Mouse (Mus musculus) left cerebral cortex, postnatal 10 days (tissue): Measurements from ENCODE around the gene Ldb2. TPM values are rescaled to one million over a fixed set of nuclear protein-coding genes. Genes with fewer than 3 reads are reported as not detected.

ENCODE experiments used
- DNase-seq, 2 experiments: peaks; one replicate each; pipeline ENCODE4 v3.0.0; 2021 to 2022; ENCODE audit warnings: low spot score in 2 of 2, mixed read lengths in 1 of 2; ENCODE audit errors: extremely low spot score in 1 of 2
- intact Hi-C: fragments of 180-260 bp; cut with DNase I; formaldehyde crosslinking; loops from one replicate; pipeline ENCODE4 v1.15.1; 2025
- total RNA-seq, 2 experiments: library from RNA; stranded (reverse); gene quantifications; 2 replicates each; pipeline ENCODE4 v1.2.3; 2021

Gene Ldb2
- total RNA-seq, 2 experiments from 2014 or later: 52.5 to 90.4 TPM

DNA sequence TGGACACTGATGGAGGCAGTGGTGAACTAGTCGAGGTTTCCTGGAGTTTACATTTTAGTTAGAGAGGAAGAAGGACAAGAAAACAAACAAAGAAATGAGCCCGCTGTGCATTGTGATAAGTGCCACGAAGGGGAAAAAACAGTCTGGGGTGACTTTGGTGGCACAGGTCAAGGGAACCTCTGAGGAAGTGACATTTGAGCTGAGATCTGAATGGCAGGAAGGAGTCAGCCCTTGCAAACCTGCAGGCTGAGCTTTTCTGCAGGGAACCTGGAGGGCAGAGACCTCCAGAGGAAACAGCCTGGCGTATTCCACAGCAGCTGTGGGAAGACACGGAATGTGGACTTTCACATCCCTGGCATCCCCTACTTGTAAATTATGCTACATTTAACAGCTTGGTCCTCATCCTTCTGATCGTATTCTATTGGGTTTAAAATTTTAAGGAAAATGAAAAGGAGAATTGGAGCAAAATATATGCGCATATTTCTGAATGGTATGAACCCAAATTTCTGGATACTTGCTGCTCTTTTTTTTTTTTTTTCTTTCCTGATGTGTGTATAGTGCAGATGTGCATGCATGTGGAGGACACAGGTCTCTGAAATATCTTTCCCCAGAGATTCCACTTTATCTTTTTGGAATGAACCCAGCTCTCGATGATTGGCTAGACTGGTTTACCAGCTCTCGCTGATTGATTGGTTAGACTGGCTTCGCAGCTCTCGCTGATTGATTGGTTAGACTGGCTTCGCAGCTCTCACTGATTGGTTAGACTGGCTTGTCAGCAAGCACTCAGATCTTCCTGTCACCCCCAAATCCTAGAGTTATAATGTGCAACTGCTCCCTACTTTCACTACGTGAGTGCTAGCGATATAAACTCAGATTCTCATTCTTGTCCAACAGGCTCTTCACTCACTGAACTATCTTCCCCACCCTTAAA lies 72.7 kb downstream of the Ldb2 start:
- peak; percentile 24 to 27 for DNase-seq
- intact Hi-C loops: no loop called here

DNA sequence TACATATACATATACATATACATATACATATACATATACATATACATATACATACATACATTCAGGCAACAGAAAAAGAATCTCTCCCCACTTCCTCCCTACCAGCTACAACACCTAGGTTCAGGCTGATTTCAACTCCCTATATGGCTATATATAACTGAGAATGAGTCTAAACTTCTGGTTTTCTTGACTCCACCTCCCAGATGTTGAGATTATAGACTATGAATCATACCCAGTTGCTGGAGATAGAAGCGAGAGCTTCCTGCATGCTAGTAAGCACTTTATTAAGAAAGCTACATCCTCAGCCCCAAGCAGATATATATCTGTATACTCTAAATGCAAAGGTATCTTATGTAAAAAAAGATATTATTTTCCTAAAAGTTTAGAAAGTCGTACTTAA lies 74.0 kb downstream of the Ldb2 start:
- no peak for DNase-seq
- intact Hi-C loops: no loop called here

- intact Hi-C loops: no loop called here
- DNase-seq: no peak
Measured at GRCm38 (mm10) chr5:44719872-44720271, 79.6 kb downstream of the Ldb2 start.

- no peak for DNase-seq
Measured at GRCm38 (mm10) chr5:44714508-44714907, 85.0 kb downstream of the Ldb2 start.

DNA sequence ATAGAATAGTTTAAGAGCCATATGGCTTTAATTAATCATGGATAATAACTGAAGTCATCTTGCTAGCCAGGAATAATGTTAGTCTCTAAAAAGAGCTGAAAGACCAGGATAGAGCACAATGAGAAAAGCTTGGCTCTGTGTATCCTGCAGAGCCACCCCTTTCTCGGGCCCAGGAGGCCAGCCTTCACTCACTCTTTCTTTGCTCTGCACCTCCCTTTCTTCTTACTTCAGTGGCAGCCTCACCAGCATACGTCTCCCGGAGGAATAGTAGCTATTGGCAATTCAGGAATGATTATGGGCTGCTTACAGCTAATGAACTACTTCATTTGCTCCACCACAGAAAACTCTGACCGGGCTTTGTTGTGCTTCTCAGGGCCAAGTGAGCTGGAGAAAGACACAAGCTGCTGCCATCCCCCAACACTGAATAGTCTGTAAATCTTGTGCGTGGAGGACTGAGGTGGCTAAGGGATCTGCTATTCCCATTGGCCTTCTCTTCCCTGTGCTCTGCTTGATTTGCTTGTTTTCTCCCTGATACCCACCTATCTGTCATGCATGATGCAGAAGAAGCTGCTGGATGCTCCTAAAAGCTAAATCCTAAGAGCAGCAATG lies 86.2 kb downstream of the Ldb2 start:
- DNase-seq: no peak
- intact Hi-C loops: no loop called here

More at GRCm38 (mm10) chr5:44714508-44714907, 85.0 kb downstream of the Ldb2 start:
- intact Hi-C loops: no loop called here

DNA sequence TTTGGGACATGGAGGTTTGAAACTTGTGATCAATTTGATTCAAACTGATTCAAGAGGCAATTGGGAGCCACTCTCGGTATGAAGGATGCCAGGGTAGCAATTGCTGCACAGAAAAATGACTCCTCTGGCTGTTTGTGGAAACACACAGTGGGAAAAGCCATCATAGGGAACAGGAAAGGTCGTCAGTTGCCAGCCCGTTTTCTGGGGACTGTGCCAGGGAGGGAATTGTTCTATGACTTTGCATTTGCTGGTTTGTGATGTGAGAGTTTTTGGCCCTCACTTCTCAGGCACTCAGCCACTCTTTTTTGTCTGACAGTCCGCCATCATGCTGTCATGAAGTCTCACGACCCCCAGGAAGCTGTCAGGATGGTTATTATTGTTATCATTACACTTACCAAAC lies 88.3 kb downstream of the Ldb2 start:
- peak in 1 of 2 experiments; percentile 28 for DNase-seq
- intact Hi-C loops: no loop called here

DNA sequence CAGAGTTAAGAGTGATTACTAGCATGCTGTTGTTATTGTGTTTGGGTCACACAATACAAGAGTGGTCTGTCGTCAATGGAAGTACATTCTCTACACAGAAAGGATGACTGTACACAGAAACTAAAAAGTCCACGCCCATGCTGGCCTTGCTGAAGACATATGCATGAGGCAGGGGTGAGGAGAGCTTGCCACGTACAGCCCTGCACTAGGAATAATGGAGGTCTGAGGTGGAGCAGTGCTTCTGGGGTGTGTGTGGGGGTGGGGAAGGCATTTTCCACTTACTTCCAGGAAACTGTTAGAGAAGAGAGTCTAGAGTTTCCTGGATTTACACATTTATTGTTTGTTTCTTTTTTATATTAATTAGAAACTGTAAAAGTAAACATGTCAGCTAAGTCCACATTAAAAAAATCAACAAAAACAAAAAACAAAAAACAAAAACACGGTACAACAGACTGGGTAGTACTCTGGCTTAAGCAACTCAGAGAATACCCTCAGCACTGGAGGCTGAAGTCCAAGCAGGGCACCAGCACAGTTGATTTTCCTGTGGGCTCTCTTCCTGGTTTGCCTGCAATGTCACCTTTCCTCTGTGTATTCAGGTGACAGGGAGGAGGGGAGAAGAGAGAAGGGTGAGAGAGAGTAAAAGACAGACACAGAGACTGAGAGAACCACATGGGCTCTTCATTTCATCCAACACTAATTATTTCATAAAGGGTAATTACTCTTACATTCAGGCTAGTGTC lies 89.2 kb downstream of the Ldb2 start:
- intact Hi-C loops: no loop called here
- no peak for DNase-seq

DNA sequence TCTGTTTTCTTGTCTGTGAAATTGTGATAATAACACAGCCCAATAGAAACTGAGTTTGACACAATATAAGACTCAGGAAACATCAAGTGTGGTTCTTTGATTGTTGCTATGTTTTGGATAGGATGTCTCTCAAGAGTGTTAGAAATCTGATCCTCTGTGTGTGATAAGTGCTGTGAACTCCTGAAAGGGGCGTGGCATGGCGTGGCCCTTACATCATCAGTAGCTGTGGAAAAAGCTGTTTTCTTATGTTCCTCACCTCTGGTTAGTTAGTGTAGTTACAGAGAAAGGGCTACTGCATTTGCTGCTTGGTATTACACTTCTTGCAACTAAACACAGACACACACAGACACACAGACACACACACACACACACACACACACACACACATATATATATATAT lies 90.2 kb downstream of the Ldb2 start:
- DNase-seq: no peak
- intact Hi-C loops: no loop called here

DNA sequence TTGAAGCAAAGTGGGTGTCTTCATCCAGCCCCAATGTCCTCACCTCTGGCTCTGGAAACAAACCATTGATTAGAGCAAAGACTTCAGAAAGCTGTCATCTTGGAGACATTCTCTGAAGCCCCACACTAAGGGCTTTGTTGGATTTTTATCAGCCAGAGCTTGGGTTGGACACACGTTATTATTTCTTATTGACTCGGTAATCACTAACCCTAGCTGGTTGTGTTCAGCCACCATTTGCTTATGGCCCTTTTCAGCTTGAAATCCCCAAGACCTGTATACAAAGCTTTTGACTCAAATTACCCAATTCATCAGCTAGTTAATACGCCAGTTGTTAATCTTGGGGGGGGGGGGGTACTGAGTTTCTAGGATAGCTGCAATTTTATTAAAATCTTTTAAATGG lies 91.5 kb downstream of the Ldb2 start:
- no peak for DNase-seq
- intact Hi-C loops: no loop called here

DNA sequence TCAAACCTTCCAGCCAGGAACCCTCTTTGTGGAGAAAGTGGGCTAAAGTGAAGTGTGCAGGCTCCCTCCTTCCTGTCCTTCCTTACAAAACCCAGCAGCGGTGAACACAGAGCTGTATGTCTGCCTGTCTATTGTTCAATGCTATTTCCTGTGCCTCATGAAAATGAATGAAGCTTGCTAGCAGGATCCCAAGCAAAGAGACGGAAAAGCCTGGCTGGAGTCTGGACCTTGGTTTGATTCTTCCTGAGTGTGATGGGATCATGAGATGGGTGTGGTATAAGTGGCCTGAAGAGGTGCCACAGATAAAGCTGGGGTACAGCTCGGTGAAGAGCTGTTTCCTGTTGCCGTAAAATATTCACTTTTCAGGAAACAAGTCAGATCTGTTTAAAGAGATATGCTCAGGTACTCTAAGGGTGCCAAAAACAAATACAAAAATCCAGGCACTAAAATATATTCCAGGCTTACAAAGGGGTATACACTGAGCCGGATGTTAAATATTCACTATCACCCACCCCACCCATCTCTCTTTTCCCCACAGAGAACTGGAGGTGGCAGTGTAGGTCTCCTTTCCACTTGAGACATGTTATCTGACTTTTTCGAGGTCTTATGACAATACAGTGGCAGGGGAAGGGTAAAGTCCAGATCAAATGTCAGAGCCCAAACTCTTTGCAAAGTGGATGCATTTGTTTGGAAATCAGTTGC lies 92.3 kb downstream of the Ldb2 start:
- DNase-seq: no peak
- intact Hi-C loops: no loop called here

DNA sequence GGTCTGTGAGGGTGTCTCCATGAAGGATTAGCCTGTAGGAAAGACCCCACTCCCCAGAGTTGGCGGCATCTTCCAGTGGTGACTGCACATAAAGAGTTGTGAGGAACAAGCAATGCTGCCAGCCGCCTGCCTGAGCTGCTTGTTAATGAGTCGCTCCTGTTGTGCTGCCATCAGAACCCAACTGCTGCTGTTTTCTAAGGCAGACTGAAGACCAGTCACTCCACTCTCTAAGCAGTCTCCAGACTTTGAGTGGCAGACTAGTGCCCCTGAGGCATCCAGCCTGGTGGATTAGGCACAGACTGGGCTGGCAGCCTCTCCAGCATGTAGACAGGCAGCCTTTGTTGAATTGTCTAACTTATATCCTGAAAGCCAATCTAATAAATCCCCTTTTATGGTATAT lies 101.5 kb downstream of the Ldb2 start:
- peak in 1 of 2 experiments; percentile 37 for DNase-seq
- intact Hi-C loops: no loop called here

DNA sequence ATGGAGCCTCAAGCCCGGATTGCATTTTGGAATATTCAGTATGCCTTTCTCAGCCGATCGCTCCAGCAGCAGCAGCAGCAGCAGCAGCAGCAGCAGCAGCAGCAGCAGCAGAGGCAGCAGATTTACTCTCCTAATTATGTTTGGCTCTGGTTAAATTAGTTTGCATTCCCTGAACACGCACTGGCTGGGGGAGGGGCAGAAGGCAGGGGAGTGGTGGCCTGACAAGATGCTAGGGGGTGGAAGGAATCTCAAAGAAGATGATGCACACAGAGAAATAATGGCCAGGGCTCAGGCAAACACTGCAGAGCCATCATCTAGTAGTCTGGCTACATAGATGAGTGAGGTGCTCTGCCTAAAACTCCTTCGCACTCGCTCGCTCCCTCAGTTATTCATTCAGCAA lies 102.9 kb downstream of the Ldb2 start:
- DNase-seq: no peak
- intact Hi-C loops: no loop called here

- no peak for DNase-seq
- intact Hi-C loops: no loop called here
Measured at GRCm38 (mm10) chr5:44693674-44694073, 105.8 kb downstream of the Ldb2 start.

- intact Hi-C loops: no loop called here
- DNase-seq: no peak
Measured at GRCm38 (mm10) chr5:44686344-44686743, 113.1 kb downstream of the Ldb2 start.

DNA sequence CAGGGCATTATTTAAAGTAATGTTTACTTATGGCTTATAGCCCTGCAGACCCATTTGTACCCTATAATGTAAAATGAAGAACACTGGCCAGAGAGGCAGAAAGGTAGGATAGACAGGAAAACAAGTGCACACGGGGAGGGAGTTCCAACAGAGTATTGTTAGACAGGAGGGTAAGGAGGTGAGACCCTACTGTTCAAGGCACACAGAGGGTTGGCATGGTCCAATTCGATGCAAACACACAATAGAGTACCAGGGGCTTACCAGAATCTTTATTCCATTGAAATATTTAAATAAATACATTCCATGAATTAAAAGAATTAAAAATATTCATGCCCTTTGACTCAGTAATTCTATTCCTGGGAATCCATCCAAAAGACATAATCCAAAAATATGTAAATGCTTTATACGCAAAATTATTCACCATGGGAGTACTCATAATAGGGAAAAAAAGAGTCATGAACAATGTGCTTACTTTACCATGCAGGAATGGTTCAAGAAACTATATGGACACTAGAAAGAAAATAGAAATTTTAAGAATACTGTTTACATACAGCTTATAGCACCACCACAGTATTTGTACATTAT lies 118.3 kb downstream of the Ldb2 start:
- intact Hi-C loops: no loop called here
- DNase-seq: no peak

- intact Hi-C loops: no loop called here
- DNase-seq: no peak
Measured at GRCm38 (mm10) chr5:44677814-44678213, 121.7 kb downstream of the Ldb2 start.

DNA sequence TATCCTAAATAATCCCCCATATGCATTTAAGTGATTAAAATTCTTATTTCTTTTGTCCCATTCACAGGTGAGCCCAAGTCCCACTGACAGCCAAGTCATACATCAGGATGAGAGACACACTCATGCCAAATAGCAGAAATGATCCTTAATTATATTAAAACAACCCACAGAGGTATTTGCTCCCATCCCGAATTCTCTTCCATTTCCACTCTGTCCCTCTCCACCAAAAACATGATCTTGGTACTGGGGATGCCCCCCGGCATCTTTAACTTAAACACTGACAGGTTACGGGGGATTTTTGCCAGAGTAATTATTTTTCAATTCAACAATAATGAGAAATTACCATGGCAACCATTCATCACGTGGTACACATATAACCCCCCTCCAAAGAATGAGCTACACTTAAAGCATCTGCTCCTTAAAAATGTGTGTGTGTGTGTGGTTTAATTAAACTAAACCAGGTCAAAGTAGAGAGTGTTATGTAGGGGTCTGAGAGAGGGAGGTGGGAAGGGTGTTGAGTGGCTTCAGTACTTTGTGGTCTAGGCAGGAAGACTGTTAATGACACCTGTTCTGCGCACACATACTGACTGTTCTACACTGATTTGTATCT lies 123.2 kb downstream of the Ldb2 start:
- intact Hi-C loops: no loop called here
- no peak for DNase-seq

- intact Hi-C loops: no loop called here
- DNase-seq: no peak
Measured at GRCm38 (mm10) chr5:44670336-44670735, 129.1 kb downstream of the Ldb2 start.
